Mouse (Mus musculus): Measurements from ENCODE around the gene Spef1.

Gene Spef1

DNA sequence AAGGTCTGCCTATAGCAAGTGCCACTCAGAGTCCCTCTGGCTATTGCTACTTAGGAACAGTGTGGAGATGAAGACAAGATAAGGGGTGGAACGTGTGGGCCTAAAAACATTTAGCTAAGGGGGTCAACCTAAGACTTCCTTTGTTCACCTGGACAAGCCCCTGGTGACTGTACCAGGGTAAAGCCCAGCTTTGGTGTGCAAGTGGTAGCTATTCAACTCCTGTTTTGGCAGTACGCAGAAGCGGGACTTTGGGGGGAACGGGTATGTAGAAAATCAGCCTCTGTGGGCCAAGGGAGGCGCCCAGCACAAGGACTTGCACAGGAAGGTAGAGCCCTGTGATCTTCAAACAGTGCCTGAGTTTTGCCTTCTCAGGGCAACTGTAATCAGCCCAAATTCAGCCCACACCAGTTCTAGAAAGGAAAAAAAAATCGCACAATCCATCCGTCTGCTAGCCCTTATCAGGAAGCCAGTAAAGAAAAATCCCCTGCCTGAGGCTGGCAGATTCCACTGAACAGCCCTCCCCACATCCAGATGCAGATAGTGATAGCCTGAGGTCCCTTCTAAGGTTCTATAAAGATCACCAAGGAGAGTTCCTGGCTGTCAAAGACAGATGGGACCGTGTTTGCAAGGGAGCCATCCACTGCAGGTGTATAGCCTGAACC, 18.6 kb upstream of the Spef1 start:
- no peak for DNase-seq

DNA sequence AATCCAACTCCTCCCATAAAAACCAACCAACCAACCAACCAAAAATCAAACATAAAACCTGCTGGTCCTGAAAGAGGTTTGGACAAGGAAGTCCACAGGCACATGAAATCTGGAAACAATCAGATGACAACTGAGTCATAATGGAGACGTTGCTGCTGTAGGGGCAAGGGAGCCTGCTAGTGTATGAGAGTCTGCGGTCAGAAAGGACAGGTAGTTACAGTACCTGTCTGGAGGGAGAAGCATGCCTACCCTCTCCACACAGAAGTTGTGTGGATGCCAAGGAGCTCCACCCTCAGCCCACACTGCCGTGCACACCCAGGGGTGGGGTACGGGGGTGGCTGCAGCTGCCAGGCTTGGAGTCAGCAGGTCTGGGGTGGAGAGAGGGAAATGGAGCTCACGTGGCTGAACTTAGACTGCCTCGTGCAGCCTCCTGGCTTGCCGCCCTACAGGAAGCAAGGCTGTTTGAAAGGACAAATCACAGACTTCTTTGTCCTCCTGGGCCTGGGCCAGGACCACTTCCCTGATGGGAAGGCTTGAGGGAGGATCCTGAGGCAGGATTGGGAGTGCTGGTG, 17.4 kb upstream of the Spef1 start:
- peak; percentile 96 for DNase-seq

DNA sequence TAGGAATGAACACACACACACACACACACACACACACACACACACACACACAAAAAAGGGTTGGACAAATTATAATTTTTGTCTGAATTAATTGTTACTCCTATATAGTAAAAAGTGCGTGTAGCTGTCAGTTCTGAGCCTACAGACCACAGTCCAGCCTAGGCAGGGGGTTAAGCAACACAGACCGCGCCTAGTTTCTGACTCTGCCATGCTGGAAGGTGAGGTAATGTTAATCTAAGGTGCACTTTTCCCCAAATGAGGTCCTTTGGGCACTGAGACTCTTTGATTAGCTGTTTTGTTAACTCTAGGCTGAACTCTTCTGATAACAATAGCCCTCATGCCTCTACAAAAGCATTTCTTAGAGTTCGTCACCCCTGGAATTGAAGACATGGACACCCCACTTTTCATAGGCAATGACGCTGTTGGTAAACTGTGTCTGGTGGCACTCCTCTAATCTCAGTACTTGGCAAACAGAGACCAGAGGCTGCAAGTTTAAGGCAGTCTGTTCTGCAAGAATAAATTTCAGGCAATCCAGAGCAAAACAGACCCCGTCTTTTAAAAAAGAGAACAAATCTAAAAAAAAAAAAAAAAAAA, 16.8 kb upstream of the Spef1 start:
- DNase-seq = no peak

DNA sequence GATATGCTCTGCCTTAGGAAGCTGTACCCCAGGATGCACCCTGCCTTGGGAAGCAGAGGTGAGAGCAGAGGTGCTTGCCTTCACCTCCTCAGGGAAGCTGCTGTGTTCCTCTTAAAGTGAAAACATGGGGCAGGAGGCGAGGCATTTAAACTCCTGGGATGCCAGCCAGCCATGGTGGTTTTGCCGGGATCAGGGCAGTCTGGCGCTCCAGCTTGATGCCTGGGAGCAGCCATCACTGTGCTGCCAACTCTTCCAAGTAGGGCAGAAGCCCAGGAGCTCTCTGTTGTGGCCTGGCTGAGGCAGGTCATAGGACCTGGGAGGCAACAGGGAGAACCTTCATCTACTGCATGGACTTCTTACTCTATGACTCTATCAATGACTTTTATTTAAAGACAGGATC, 14.2 kb upstream of the Spef1 start:
- no peak for DNase-seq

DNA sequence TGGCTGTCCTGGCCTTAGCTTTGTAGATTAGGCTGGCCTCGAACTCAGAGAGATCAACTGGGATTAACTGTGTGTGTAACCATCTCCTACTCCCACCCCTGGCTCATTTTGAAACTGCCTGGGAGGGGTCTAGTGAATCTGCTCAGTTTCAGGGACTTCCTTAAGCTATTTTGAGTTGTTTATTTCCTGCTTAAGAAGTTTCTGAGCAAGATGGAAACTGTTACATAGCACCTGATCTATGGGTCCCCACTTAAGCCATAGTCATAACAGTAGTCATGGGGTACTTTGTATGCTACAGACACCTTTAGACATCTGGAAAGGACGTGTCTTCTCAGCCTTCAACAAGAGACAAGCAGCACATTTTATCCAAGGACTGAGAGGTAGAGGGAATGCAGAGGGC, 13.6 kb upstream of the Spef1 start:
- DNase-seq = no peak

DNA sequence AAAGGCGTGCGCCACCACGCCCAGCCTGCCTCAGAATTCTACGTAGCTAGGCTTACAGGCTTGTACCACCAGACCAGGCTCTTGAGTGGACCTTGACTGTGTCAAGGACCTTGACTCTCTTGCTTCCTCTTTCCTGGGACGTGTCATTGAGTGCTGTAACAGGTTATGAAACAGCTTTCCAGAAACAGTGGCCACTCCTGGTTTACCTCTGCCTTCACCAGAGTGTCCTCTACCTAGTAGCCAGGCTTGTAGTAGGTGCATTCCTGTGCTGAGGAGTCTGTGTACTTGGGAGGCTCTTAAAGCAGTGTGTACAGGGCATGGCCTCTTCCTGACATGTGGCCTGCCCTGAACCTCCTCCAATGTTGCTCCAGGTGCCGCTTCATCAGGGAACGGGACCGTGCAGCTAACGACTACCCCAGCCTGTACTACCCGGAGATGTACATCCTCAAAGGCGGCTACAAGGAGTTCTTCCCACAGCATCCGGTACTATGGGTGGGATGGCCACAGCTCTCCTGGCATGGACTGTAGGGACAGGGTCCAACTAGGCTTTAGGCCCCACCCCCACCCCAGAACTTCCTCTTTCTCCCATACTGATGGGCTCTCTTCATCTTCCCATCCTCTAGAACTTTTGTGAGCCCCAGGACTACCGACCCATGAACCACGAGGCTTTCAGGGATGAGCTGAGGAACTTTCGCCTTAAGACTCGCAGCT, 9.7 kb upstream of the Spef1 start:
- DNase-seq = no peak

DNA sequence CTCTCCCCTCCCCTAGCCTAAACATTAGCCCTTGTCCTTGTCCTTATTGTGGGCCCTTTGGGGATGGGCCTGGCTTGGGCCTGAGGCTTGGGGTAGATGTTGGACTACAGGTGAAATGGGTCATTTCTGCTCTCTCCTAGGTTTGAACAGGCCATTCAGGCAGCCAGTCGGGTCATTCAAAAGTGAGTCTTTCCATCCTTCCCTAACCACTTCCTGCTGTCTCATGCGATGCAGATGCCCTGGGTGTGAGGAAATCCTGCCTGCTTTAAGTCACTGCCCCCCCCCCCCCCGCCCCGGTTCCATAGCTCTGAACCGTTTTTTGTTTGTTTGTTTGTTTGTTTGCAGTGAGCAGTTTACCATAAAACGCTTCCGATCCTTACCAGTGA, 3.9 kb upstream of the Spef1 start:
- DNase-seq = no peak

DNA sequence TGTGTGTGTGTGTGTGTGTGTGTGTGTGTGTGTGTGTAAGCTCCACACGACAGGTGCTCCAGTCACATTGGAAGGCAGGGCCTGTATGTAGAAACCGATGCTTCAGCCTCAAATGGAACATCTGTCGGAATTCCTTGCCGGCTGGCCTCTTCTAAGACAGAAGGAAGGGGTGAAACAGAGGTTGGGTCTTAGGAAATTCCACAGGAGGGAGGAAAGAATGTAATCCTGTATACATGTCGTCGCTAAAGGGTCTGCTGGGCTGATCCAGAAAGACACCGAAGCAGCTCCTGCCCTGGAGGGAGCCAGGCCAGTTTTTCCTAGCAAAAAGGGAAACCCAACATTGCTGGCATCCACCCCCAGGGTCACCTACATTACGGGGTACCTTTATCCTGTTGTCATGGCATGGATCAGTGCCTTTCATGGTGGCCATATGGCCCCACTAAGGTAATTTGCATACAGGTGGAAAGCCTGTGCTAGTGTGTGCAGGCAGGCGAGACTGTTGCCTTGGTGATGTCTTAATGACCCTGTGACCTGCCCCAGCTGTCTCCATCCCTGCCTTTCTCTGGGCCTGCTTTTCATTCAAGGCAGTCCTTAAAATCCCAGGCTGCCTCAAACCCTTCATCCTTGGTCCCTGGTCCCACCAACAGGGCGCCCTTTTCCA, 3.4 kb upstream of the Spef1 start:
- DNase-seq = peak; percentile 57

DNA sequence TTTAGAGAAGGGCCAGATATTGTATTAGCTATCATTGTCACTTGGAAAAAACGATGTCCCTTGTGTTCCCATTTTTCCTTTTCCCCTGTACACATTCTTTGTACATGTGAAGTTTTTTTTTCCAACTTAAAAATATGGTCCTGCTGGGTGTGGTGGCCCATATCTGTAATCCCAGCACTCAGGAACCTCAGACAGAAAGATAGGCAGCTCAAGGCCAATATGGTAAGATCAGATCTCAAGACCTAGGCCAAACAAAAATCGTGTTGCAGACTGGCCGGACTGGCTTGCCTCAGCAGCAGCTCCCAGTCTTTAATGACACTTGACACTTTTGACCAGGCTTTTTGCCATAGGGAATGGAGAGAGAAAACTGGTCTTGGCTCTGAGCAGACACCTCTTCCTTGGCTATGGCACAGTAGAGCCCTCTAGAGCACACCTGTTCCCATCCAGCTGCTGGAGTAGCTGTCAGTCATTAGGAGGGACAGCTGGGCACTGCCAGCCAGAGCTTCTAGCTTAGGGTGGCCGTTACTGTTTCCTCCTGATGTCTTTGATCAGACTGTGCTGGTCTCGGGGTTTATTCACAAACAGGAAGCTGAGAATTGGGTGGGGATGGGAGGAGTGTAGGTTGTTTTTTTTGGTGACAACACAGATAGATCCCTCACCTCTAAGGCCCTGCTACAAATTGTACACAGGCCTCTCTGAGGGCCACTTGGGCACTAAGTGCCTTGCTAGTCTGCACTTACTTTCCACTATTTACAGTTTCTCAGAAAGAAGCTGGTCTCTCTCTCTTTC, 2.6 kb upstream of the Spef1 start:
- DNase-seq = no peak

DNA sequence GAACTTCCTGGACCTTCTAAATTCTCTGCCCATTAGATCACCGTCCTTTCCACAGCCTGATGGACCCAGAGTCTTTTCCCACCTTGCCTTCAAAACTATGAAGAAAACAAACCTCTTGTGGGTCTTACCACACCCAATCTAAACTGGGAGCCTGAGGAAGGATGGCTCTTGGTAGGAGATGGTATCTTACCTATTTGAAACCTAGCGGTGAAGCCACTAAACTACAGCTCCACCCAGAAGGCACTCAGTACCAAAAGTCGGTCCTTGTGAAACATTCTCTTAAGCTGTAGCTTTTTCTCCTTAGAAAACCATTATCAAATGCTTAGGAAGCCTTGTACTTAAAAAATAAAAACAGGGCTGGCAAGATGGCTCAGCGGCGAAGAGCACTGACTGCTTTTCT, 1.2 kb upstream of the Spef1 start:
- DNase-seq = no peak

DNA sequence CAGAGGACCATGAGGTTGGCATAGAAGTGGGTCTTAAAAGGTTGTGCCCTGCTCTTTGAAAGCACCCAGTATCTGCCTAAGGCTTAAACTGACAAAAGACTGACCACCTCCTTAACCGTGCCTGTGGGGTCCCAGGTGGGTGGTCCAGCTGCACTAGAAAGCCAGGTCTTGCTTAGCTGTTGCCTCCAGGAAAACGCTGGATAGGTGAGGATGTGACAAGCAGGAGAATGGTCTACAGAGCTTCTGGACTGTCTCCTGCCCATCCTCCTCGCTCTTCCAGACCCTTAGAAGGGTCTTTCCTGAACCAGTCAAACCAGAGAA, 480 bp upstream of the Spef1 start:
- DNase-seq = no peak

DNA sequence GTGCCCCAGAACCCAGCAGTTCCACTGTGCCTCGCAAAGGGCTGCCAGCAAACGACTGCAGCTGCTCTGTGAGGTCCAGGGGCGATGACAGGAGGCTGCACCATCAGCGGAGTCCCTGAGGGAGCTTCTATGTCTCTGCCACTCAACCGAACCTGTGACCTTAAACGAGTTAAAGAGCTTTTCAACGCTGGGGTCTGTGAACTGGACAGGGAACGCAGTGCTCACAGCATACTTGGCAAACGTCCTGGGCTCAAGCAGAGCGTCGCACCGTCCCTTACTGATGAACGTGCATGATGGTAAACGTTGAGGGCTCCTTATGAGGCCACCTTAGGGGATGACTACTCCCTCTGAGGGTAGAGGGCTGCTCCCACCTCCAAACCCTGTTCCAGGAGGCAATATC, 739 bp downstream of the Spef1 start:
- DNase-seq = no peak

DNA sequence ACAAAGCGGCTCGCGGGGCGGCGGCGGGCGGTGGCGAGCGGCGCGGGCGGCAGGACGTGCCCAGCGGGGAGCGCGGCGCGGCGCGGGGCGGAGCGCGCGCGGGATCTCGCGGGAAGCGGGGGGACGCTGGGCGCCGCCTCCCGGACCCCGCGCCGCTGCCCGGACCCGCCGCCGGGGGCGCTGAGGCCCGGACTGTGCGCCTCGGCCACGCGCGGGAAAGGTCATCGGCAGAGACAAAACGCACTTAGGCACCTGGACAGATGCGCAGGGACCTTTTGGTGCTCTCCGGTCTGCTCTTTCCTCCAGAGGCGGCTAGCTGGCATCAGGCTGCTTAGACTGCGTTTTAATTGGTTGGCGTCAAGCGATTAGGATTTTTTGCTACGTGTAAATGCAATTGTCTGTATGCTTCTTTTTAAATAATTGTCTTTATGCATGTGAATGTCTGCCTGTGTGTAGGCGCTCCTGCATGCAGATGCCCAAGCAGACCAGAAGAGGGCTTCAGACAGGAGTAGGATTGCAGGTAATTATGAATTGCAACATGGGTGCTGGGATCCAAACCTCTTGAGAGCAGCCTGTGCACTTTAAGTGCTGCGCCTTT, 7.0 kb downstream of the Spef1 start, which contains the start of gene Cenpb:
Gene Cenpb (minus strand): TSS at position 78 of the 598 bp plus-strand sequence.
- DNase-seq = peak; percentile 90

DNA sequence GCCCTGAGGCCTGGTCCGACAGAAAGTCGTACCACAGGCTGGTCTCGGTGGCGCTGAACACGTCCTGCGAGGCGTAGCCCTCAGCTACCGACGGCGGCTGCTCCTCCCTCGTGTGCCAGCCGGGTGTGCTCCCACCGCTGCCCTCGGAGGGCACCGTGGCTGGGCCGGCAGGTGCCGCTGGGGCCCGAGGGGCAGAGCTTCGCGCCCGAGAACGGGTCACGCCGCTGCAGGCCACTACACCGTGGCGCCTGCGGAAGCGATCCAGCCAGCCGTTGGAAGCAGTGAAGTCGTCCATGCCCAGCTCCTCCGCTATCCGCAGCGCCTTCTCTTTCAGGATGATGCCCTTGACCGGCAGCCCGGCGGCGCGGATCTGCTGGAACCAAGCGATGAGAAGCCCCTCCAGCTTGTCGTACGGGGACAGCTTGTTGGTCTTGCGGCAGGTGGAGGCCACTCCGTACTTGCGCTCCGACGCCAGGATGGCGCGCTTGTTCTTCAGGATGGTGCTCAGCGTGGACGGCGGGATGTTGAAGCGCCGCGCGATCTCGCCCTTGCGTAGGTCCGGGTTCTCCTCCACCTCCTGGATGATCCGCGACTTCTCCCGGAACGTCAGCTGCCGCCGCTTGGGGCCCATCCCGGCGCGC, 7.7 kb downstream of the Spef1 start:
- DNase-seq = peak; percentile 70

DNA sequence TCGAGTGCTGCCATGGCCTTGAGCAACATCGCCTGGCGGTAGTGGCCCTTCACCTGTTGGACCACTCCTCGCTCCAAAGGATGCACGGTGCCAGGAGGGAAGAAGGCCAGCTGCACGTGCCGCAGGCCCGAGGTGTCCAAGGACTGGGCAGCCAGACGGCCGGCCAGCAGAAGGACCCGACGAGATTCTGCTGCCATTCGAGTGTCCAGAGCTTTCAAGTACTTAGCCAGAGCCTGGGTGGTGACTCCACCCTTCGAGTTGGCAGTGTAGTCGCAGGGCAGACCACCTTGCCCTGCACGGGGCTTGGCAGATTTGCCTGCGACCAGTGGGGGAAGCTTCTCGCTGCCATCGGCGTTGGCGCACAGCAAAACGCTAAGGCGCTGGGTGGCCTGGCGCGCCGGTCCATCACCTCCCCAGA, 8.2 kb downstream of the Spef1 start:
- DNase-seq = peak; percentile 61

DNA sequence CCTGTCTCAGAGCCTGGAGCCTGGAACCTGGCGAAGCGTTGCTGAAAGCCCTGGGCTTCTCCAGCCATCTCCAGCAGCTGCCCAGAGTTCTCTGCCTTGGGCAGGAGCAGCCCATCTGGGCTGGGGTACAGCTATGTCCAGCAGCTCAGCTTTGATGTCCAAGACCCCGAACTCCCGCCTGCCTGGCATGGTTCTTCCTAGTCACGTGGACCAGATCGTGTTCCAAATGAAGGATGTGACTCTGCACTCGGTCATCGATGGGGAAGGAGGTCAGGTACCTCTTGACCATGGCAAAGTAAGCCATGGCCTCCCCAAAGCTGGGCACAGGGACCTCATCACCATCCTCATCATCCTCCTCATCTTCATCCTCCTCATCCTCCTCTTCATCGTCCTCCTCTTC, 9.2 kb downstream of the Spef1 start:
- DNase-seq = no peak

DNA sequence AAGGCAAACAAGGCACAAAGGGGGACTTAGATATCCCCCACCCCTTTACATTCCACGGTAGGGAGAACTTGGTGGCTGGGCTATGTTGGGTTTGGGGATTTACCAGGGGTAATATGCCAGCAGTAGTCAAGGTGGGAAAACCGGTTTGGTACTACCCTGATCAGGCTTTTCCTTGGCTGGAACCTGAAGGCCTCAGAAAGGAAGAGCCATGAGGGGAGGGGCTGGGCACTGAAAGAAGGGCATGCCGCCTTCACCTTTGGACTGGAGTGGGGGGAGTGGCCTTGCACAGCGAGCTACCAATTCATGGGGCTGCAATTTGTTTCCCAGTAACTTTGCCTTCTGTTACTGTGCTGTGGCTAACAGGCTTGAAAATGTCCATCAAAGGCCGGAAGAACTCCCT, 10.6 kb downstream of the Spef1 start:
- DNase-seq = peak; percentile 76

DNA sequence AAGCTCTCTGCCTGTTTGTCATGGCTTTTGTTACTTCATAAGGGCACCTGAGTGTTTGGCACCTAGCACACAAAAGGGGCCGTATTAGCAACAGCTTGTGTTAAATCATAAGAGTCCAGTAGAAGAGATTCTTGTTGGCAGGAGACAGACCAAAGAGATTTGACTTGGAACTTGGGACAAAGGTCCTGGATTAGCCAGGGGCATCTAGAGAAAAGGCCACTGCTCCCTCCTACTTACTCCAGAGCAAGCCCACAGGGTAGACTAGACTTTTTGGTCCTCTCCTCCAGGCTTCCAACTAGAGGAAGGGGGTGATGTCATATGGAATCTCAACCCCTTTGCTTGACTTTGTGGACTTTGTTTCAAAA, 11.2 kb downstream of the Spef1 start:
- no peak for DNase-seq

DNA sequence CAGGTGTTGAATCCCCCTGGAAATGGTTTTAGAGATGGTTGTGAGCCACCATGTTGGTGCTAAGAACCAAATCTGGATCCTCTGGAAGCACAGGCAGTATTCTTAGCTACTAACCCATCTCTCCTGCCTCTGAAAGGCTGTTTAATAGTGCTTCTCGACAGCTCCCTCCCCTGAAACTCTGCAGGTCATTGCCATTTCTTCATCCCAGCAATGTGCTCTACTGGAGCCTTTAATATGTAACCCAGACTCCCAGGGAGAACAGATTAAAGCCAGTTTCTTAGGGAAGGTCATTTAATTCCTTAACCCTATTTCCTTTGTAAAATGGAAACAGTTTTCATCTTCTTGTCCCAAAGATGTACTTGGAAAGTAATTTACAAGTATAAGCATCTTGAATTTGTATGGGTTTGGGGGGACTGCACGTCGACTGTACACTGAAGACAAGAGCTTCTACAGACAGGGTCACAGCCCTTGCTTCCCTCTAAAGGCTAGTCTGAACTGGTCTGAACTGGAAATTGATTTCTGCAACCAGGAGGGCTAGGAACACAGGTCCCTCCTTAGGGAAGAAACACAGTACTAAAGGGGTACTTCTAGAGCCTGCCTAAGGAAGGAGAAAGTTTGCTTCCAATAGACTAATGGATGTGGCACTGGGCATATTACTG, 11.7 kb downstream of the Spef1 start:
- DNase-seq = no peak

DNA sequence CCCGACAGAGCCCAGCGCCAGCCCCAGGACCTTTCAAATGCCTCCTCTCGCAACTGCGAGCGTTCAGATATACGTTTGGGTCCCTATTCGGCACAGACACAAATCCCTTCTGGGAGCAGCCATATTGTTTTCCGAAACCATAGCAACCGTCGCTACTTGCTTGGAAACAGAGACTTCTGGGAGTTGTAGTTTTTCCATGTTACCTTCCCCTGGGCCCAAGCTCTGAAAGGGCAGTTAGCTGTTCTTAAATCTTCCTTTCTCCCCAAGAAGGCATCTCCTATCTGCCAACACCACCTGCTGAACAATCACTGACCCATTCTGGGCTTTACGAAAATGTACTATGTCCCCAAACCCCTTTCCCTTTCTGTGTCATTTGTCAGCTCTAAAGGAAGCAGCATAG, 12.4 kb downstream of the Spef1 start:
- DNase-seq = peak; percentile 72

DNA sequence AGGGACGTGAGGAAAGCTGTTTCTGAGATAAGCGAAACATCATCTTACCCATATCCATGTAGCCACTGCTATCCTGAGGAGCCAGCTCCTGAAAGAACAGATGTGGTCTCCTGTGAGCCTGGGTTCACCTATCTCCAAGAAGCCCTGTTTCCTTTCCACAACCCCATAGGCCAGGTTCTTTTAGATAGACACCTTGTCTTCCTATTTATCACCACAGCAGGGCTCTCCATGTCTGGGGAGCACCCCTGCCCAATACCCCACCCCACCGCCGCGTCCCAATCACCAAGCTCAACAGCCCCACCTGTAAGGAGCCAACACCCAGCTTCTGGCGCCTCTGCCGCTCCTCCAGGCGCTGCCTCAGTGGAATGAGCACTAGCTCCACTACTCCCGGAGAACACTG, 14.8 kb downstream of the Spef1 start:
- no peak for DNase-seq
